Mouse (Mus musculus) midbrain, embryonic 16.5 days (tissue): ENCODE measurements at regions not wholly inside any gene's neighbourhood (a gene's known extent, or its start where the extent isn't known, plus 50 kb on each side); places are given as distances from the start of the nearest gene placed in this dataset.
A peak's percentile ranks its signal among the peaks of the same experiment; 100 is the strongest.

ENCODE experiments used
- ATAC-seq: fragments of 200-750 bp; cut with Nextera tagmentation; 2 replicates; pipeline ENCODE4 v1.8.0; 2017; ENCODE audit warnings: moderate TSS enrichment
- H3K27ac ChIP-seq: fragments of 300-500 bp; sonication (generic); 2 replicates; pipeline ENCODE4 v1.5.1; 2014; ENCODE audit warnings: mild to moderate bottlenecking, low read length, mixed read lengths
- H3K27me3 ChIP-seq: fragments of 300-500 bp; sonication (generic); 2 replicates; pipeline ENCODE4 v1.6.1; 2014; ENCODE audit warnings: low read depth, low read length, mixed read lengths; ENCODE audit not compliant: control insufficient read depth, insufficient read depth
- H3K36me3 ChIP-seq: fragments of 300-500 bp; sonication (generic); 2 replicates; pipeline ENCODE4 v1.6.1; 2014; ENCODE audit warnings: mild to moderate bottlenecking, low read length, moderate library complexity, mixed read lengths; ENCODE audit not compliant: control insufficient read depth, insufficient read depth
- H3K4me1 ChIP-seq: fragments of 300-500 bp; sonication (generic); 2 replicates; pipeline ENCODE4 v1.6.1; 2014; ENCODE audit warnings: mild to moderate bottlenecking, low read length, mixed read lengths; ENCODE audit not compliant: control insufficient read depth, insufficient read depth
- H3K4me2 ChIP-seq: fragments of 300-500 bp; sonication (generic); 2 replicates; pipeline ENCODE4 v1.6.1; 2014; ENCODE audit warnings: mild to moderate bottlenecking, low read length, mixed read lengths
- H3K4me3 ChIP-seq: fragments of 300-500 bp; sonication (generic); 2 replicates; pipeline ENCODE4 v1.5.1; 2014; ENCODE audit warnings: low read depth, mild to moderate bottlenecking, low read length, moderate library complexity, mixed read lengths
- H3K9ac ChIP-seq: fragments of 300-500 bp; sonication (generic); 2 replicates; pipeline ENCODE4 v1.6.1; 2014; ENCODE audit warnings: low read depth, low read length, mixed read lengths
- H3K9me3 ChIP-seq: fragments of 300-500 bp; sonication (generic); replicated peaks from 2 replicates; pipeline ENCODE4 v1.6.1; 2014; ENCODE audit warnings: mild to moderate bottlenecking, low read length, mixed read lengths; ENCODE audit not compliant: control insufficient read depth, poor library complexity, severe bottlenecking
- WGBS: fragments of 180-500 bp; shearing (Covaris S2); extraction: QIAGEN DNeasy Blood & Tissue Kit; methylation state at CpG from one replicate; pipeline ENCODE4 v1.1.7; 2014; 5-methylcytosine and 5-hydroxymethylcytosine counted together

GRCm38 (mm10) chr1:61257561-61257960 lies 279.8 kb downstream of the Icos start:
- Histone ChIP-seq H3K4me1 (no peaks in the 10 kb centered on the region), H3K4me3 (no peak overlapping the region), H3K27me3 (no peaks in the 10 kb centered on the region; the same call in 1 of the 2 replicates), H3K4me2 (no peak overlapping the region), H3K9me3 (no peaks in the 10 kb centered on the region), H3K9ac (no peak overlapping the region), H3K36me3 (no peaks in the 10 kb centered on the region), H3K27ac (no peak overlapping the region)
- ATAC-seq, result no peak

GRCm38 (mm10) chr1:61263466-61263865 lies 285.7 kb downstream of the Icos start:
- 46% methylated on average over 10 of the region's 10 CpGs for WGBS
- Histone ChIP-seq H3K4me2 (no peak overlapping the region), H3K9ac (no peak overlapping the region), H3K4me3 (no peak overlapping the region), H3K27ac (no peak overlapping the region), H3K27me3 (no peaks in the 10 kb centered on the region; the same call in 1 of the 2 replicates), H3K9me3 (no peaks in the 10 kb centered on the region), H3K4me1 (peaks cover 17% of the 10 kb centered on the region), H3K36me3 (no peaks in the 10 kb centered on the region)
- no peak for ATAC-seq

GRCm38 (mm10) chr1:61265706-61266127 lies 288.0 kb downstream of the Icos start:
- 14% methylated on average over 4 of the region's 4 CpGs for WGBS
- no peaks in the 10 kb centered on the region for H3K36me3 ChIP-seq

GRCm38 (mm10) chr1:61273843-61274242 lies 296.1 kb downstream of the Icos start:
- H3K4me2 ChIP-seq, result no peak overlapping the region
- H3K4me1 ChIP-seq, result no peaks in the 10 kb centered on the region
- H3K9me3 ChIP-seq, result no peaks in the 10 kb centered on the region
- H3K36me3 ChIP-seq, result no peaks in the 10 kb centered on the region
- WGBS, result 73% methylated on average over 4 of the region's 4 CpGs
- no peak overlapping the region for H3K27ac ChIP-seq
- ATAC-seq, result no peak
- H3K27me3 ChIP-seq, result no peaks in the 10 kb centered on the region
- no peak overlapping the region for H3K4me3 ChIP-seq
- no peak overlapping the region for H3K9ac ChIP-seq

More at GRCm38 (mm10) chr1:61265706-61266127, 288.0 kb downstream of the Icos start:
- Histone ChIP-seq H3K4me3 (no peak overlapping the region), H3K27ac (no peak overlapping the region), H3K9me3 (no peaks in the 10 kb centered on the region), H3K4me2 (no peak overlapping the region), H3K9ac (no peak overlapping the region), H3K4me1 (peaks cover 17% of the 10 kb centered on the region), H3K27me3 (no peaks in the 10 kb centered on the region; the same call in 1 of the 2 replicates)
- peak; percentile 73 for ATAC-seq

GRCm38 (mm10) chr1:61274244-61274643 lies 296.5 kb downstream of the Icos start:
- Histone ChIP-seq H3K27me3 (no peaks in the 10 kb centered on the region), H3K4me3 (no peak overlapping the region), H3K36me3 (no peaks in the 10 kb centered on the region), H3K27ac (no peak overlapping the region), H3K4me2 (no peak overlapping the region), H3K4me1 (no peaks in the 10 kb centered on the region), H3K9me3 (no peaks in the 10 kb centered on the region), H3K9ac (no peak overlapping the region)
- no peak for ATAC-seq
- WGBS, result 97% methylated on average over 1 of the region's 1 CpGs

GRCm38 (mm10) chr1:61277170-61277710 lies 299.5 kb downstream of the Icos start:
- Histone ChIP-seq H3K9ac (no peak overlapping the region), H3K27ac (no peak overlapping the region), H3K4me3 (no peak overlapping the region), H3K4me1 (no peaks in the 10 kb centered on the region), H3K4me2 (no peak overlapping the region), H3K9me3 (no peaks in the 10 kb centered on the region), H3K36me3 (no peaks in the 10 kb centered on the region), H3K27me3 (no peaks in the 10 kb centered on the region)
- no peak for ATAC-seq
- WGBS, result 88% methylated on average over 4 of the region's 4 CpGs

GRCm38 (mm10) chr1:61288185-61288584 lies 310.5 kb downstream of the Icos start:
- 90% methylated on average over 3 of the region's 3 CpGs for WGBS
- Histone ChIP-seq H3K4me2 (no peak overlapping the region), H3K9ac (no peak overlapping the region), H3K27ac (no peak overlapping the region), H3K4me1 (no peaks in the 10 kb centered on the region), H3K4me3 (no peak overlapping the region), H3K36me3 (no peaks in the 10 kb centered on the region), H3K9me3 (no peaks in the 10 kb centered on the region), H3K27me3 (no peaks in the 10 kb centered on the region)
- ATAC-seq, result no peak

- peaks cover 5% of the 10 kb centered on the region; the same call in 1 of the 2 replicates for H3K4me1 ChIP-seq
- no peak overlapping the region for H3K27ac ChIP-seq
- no peak for ATAC-seq
- H3K4me2 ChIP-seq, result no peak overlapping the region
- 89% methylated on average over 6 of the region's 6 CpGs for WGBS
- H3K9me3 ChIP-seq, result no peaks in the 10 kb centered on the region
- no peaks in the 10 kb centered on the region for H3K27me3 ChIP-seq
- H3K9ac ChIP-seq, result no peak overlapping the region
- no peak overlapping the region for H3K4me3 ChIP-seq
- no peaks in the 10 kb centered on the region for H3K36me3 ChIP-seq
These were observed 311.2 kb downstream of the Icos start for GRCm38 (mm10) chr1:61288946-61289345.

- H3K27ac ChIP-seq, result no peak overlapping the region
- WGBS, result 40% methylated on average over 4 of the region's 4 CpGs
- H3K27me3 ChIP-seq, result no peaks in the 10 kb centered on the region
- peaks cover 5% of the 10 kb centered on the region; the same call in 1 of the 2 replicates for H3K4me1 ChIP-seq
- H3K4me3 ChIP-seq, result no peak overlapping the region
- no peaks in the 10 kb centered on the region for H3K9me3 ChIP-seq
- no peak overlapping the region for H3K4me2 ChIP-seq
- no peaks in the 10 kb centered on the region for H3K36me3 ChIP-seq
- no peak for ATAC-seq
- H3K9ac ChIP-seq, result no peak overlapping the region
These were observed 311.8 kb downstream of the Icos start for GRCm38 (mm10) chr1:61289552-61289951.
